Mouse (Mus musculus) lung, embryonic 16.5 days (tissue): ENCODE measurements around the gene Aox3. TPM values are rescaled to one million over a fixed set of nuclear protein-coding genes. Genes with fewer than 3 reads are reported as not detected.

Source experiments
- ATAC-seq: fragments of 200-750 bp; cut with Nextera tagmentation; 2 replicates; pipeline ENCODE4 v1.8.0; 2017; ENCODE audit warnings: low read depth, mild to moderate bottlenecking, moderate library complexity
- H3K27ac ChIP-seq: fragments of 300-500 bp; sonication (generic); 2 replicates; pipeline ENCODE4 v1.5.1; 2014; ENCODE audit warnings: mild to moderate bottlenecking, control low read depth, low read length
- H3K27me3 ChIP-seq: fragments of 300-500 bp; sonication (generic); 2 replicates; pipeline ENCODE4 v1.6.1; 2014; ENCODE audit warnings: low read depth, low read length, mixed read lengths; ENCODE audit not compliant: control insufficient read depth, insufficient read depth
- H3K36me3 ChIP-seq: fragments of 300-500 bp; sonication (generic); 2 replicates; pipeline ENCODE4 v1.6.1; 2014; ENCODE audit warnings: low read length; ENCODE audit not compliant: control insufficient read depth, insufficient read depth
- H3K4me1 ChIP-seq: fragments of 300-500 bp; sonication (generic); replicated peaks from 2 replicates; pipeline ENCODE4 v1.6.1; 2014; ENCODE audit warnings: low read length, mixed read lengths; ENCODE audit not compliant: control insufficient read depth, insufficient read depth
- H3K4me2 ChIP-seq: fragments of 300-500 bp; sonication (generic); 2 replicates; pipeline ENCODE4 v1.6.1; 2014; ENCODE audit warnings: low read depth, low read length, control low read depth
- H3K4me3 ChIP-seq: fragments of 300-500 bp; sonication (generic); 2 replicates; pipeline ENCODE4 v1.5.1; 2014; ENCODE audit warnings: mild to moderate bottlenecking, low read length, control low read depth
- H3K9ac ChIP-seq: fragments of 300-500 bp; sonication (generic); 2 replicates; pipeline ENCODE4 v1.6.1; 2014; ENCODE audit warnings: low read length, control low read depth
- H3K9me3 ChIP-seq: fragments of 300-500 bp; sonication (generic); 2 replicates; pipeline ENCODE4 v1.6.1; 2016; ENCODE audit warnings: low read length; ENCODE audit not compliant: control insufficient read depth
- WGBS: fragments of 180-500 bp; shearing (Covaris S2); extraction: QIAGEN DNeasy Blood & Tissue Kit; methylation state at CpG from one replicate; pipeline ENCODE4 v1.1.7; 2014; 5-methylcytosine and 5-hydroxymethylcytosine counted together
- polyA plus RNA-seq: library from polyadenylated mRNA; unstranded; fragments of >200 nt; fragmentation: Nextera tagmentation; extraction: Ambion mirVana; gene quantifications from 2 replicates; pipeline ENCODE4 v1.2.1, GENCODE M21; 2015

Aox3 gene
- polyA plus RNA-seq, 1 experiment from 2014 or later, result 2.7 TPM

- no peaks in the 10 kb centered on the region for H3K9me3 ChIP-seq
- no peak overlapping the region for H3K27ac ChIP-seq
- no peak overlapping the region for H3K9ac ChIP-seq
- no peak overlapping the region for H3K4me2 ChIP-seq
- H3K27me3 ChIP-seq, result no peaks in the 10 kb centered on the region
- H3K4me3 ChIP-seq, result no peak overlapping the region
- ATAC-seq, result no peak
- no peaks in the 10 kb centered on the region for H3K36me3 ChIP-seq
- no peaks in the 10 kb centered on the region for H3K4me1 ChIP-seq
- WGBS, result 44% methylated on average over 1 of the region's 1 CpGs
Observed at GRCm38 (mm10) chr1:58248518-58248917, 135.6 kb downstream of the Aox3 start.

Other genes with a start within 250 kb of the Aox3 start
- gene Sgo2a, start 117.2 kb upstream of the Aox3 start, polyA plus RNA-seq, result 21.8 and 24.5 TPM in 2 replicates
- 17.0 and 17.4 TPM in 2 replicates for gene Kctd18, start 94.2 kb upstream of the Aox3 start, polyA plus RNA-seq
- gene Aox1, start 83.2 kb upstream of the Aox3 start, polyA plus RNA-seq, result 0.97 TPM in 2 replicates
- gene Aox4, start 97.3 kb downstream of the Aox3 start, polyA plus RNA-seq, result 0.05 and 0.26 TPM in 2 replicates
- gene Aox2, start 165.2 kb downstream of the Aox3 start, polyA plus RNA-seq, result 0.05 TPM in 1 of 2 replicates, not detected in the other